Mouse (Mus musculus) c-Kit-positive CD71-positive TER-119-positive erythroid progenitor cells, embryonic 14.5 days (primary cell): ENCODE measurements at regions not wholly inside any gene's neighbourhood (a gene's known extent, or its start where the extent isn't known, plus 50 kb on each side); places are given as distances from the start of the nearest gene placed in this dataset.

Source experiments
- DNase-seq: peaks from one replicate; pipeline ENCODE4 v3.0.0-alpha.2; 2013; ENCODE audit warnings: low spot score

- no peak for DNase-seq
These were observed 260.0 kb upstream of the Lyplal1 start for GRCm38 (mm10) chr1:186376906-186377623.

GRCm38 (mm10) chr1:186374009-186374649 is 257.0 kb upstream of the Lyplal1 start:
- no peak for DNase-seq

DNA sequence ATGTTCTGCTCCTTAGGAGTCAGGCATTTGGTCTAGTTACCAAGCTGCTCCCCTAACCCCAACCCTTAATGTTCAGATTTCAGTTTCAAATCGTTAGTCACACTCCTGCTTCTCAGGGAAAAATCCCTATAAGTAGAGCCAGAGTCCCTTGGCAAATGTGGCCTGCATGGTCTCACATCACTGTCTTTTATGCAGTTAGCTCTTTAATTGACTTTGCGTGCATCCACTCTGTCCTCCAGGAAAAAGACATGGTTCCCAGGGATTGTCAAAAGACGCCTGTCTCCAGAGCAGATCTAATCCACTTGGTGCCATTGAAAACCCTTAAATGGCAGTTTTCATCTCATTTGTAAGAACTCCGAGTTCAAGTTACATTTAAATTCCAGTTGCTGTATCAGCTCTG is 256.3 kb upstream of the Lyplal1 start:
- DNase-seq = no peak

DNA sequence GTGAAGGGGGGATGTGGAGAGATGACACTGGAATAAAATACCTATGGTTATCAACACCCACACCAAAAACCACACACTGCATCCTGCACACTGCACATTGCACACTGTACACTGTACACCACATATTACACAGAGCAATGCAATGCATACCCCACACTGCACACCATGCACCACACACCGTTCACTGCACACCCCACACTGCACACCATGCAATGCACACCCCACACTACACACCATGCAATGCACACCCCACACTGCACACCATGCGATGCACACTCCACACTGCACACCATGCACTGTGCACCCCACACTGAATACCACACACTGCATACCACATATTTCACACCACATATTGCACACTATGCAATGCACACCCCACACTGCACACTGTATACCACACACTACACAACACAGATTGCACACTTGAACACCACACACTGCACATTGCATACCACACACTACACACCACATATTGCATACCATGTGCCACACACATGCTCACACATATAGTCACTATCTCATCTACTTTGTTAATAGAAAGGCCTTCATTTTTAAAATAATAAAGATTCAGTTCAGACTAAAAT is 255.8 kb upstream of the Lyplal1 start:
- DNase-seq = no peak

GRCm38 (mm10) chr1:186363356-186363755 is 246.2 kb upstream of the Lyplal1 start:
- DNase-seq = no peak

DNA sequence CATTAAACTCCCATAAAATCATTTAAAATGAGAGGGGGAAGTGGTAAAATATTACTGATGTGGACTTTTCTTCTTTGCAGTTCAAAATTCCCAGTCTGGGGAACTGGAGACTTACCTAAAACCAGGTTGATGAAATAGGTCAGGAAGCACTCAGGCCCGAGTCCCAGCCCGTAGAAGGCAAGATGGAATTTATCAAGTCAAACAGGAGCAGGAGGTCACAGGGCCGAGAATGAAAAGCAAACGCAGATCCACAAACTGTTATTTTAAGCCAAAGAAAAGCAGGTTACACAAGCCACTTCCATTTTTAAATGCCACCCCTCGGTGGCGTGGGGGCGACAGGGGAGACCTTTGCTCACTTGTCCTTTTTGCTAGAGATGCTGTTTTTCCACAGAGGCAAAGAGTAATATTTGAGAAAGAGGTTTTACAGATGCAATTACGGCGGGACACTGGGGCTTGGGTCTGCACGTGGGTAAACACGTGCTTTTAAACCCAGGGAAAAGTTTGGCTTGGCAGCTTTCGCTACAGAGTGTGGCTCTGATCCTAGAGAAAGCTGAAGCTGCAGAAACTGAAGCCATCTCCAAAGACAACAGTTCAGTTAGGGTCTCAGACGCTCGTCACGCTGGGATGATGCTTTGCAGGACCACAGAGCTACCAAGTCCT is 241.0 kb upstream of the Lyplal1 start:
- no peak for DNase-seq

- DNase-seq = no peak
These were observed 237.6 kb upstream of the Lyplal1 start for GRCm38 (mm10) chr1:186354742-186355141.

DNA sequence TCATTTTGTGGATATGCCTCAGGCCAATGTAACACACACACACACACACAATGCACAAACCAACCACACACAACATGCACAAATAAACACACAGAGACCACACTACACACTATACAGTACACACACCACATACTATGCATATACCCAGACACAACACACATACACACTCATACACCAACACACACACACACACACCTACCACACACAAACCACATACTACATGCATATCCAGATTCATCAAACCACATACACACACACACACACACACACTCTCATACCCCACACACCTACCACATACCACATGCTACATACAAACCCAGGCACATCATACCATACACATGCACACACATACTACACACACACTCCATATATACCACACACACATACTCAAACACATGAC is 237.0 kb upstream of the Lyplal1 start:
- no peak for DNase-seq

GRCm38 (mm10) chr1:186350381-186350780 is 233.3 kb upstream of the Lyplal1 start:
- no peak for DNase-seq

DNA sequence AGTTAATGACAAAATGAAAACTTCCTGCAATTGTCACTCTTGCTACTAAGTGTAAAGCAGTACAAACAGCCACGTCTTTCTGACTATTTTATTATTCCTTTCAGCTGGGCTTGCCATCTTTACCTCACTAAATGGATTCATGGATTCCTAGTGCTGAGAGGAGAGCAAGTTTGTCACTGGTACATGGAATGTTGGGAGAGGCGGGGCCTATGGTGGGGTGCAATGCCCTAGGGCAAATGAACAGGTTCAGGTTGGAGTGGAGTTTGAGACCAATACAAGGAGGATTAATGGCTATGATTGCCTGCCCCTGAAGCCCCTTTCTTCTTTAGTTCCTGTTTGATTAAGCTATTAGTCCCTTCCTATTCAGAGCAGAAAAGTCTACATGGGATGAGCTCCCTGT is 232.9 kb upstream of the Lyplal1 start:
- no peak for DNase-seq

GRCm38 (mm10) chr1:186347413-186348147 is 230.5 kb upstream of the Lyplal1 start:
- DNase-seq = no peak

DNA sequence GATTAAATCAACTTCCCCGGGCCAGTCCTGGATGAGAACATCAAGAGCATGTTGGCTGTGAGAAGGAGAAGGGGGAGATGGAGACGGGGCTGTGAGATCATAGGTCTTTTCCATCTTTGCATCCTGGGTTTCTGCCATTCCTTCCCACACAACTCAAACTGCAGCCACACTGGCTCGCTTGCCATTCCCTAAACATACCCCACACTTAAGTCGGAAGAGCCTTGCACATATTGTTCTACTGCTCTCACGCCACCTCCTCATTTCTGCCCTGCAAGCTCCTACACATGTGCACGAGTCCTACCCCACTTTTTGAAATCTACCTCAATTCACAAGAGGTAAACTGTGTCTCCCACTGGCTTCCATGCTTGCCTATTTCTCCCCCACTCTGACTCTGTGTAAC is 228.3 kb upstream of the Lyplal1 start:
- DNase-seq = no peak

- no peak for DNase-seq
These were observed 225.9 kb upstream of the Lyplal1 start for GRCm38 (mm10) chr1:186342931-186343506.

DNA sequence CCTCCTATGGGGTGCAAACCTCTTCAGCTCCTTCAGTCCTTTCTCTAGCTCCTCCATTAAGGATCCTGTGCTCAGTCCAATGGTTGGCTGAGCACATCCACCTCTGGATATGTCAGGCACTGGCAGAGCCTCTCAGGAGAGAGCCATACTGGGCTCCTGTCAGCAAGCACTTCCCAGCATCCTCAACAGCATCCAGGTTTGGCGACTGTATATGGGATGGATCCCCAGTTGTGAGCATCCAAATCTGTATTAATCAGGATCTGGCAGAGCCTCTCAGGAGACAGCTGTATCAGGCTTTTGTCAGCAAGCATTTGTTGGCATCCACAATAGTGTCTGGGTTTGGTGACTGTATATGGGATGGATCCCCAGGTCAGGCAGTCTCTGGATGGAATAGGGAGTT is 225.3 kb upstream of the Lyplal1 start:
- no peak for DNase-seq

- DNase-seq = no peak
These were observed 224.8 kb upstream of the Lyplal1 start for GRCm38 (mm10) chr1:186341878-186342277.

- no peak for DNase-seq
These were observed 223.6 kb upstream of the Lyplal1 start for GRCm38 (mm10) chr1:186340701-186341100.

GRCm38 (mm10) chr1:186317285-186317684 is 200.2 kb upstream of the Lyplal1 start:
- DNase-seq = no peak

GRCm38 (mm10) chr1:186314180-186314579 is 197.1 kb upstream of the Lyplal1 start:
- DNase-seq = no peak

DNA sequence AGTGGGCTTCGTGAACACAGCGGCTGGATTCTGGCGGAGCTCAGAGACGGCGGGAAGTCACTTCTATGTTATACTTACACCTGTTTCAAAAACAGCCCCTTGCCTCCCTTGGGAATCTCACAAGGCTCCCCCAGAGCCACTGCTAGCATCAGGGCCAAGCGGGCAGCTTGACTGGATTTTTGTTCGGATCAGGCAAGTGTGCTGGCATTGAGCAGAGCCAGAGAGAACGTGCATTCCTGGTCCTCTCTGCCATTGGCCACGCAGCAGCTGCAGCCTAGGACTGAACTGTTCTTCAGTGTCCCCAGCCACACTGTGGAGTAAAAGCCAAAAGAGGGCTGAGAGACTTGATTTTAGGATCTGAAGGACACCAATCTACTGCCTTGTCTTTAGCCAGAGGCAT is 195.6 kb upstream of the Lyplal1 start:
- no peak for DNase-seq

- no peak for DNase-seq
These were observed 194.9 kb upstream of the Lyplal1 start for GRCm38 (mm10) chr1:186312008-186312407.

GRCm38 (mm10) chr1:186307627-186308026 is 190.5 kb upstream of the Lyplal1 start:
- DNase-seq = no peak

DNA sequence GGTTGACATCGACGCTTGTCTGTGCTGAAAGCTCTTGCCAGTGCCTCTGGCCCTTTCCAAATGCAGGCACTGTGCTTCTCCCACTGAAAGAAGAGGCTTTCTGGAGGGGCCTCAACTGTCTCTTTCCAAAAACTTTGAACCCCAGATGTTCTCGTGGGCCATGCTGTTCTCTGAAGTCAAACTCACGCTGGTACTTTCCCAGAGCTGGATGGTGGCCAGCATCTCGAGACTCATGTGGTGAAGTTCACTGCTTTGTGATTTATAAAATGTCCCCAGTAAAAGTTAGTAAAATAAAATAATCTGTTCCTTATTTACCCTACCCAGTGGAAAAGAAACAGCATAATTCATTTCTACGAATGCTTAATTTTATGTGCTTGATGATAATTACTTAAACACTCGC is 180.4 kb upstream of the Lyplal1 start:
- no peak for DNase-seq
